Mouse (Mus musculus) midbrain, embryonic 11.5 days (tissue): ENCODE results near the gene C530008M17Rik. TPM values are rescaled to one million over a fixed set of nuclear protein-coding genes. Genes with fewer than 3 reads are reported as not detected.

Experiments
- ATAC-seq: fragments of 200-750 bp; cut with Nextera tagmentation; 2 replicates; pipeline ENCODE4 v1.8.0; 2017; ENCODE audit warnings: moderate TSS enrichment, moderate library complexity; ENCODE audit not compliant: low FRiP score
- DNase-seq: peaks from one replicate; pipeline ENCODE4 v3.0.0; 2015; ENCODE audit warnings: low spot score; ENCODE audit errors: missing footprints
- H3K27ac ChIP-seq: fragments of 300-500 bp; sonication (generic); 2 replicates; pipeline ENCODE4 v1.5.1; 2014; ENCODE audit warnings: low read depth, low read length
- H3K27me3 ChIP-seq: fragments of 300-500 bp; sonication (generic); 2 replicates; pipeline ENCODE4 v1.6.1; 2014; ENCODE audit warnings: mild to moderate bottlenecking, low read length, moderate library complexity, mixed read lengths; ENCODE audit not compliant: control insufficient read depth, insufficient read depth
- H3K36me3 ChIP-seq: fragments of 300-500 bp; sonication (generic); 2 replicates; pipeline ENCODE4 v1.6.1; 2014; ENCODE audit warnings: mild to moderate bottlenecking, low read length, moderate library complexity, mixed read lengths; ENCODE audit not compliant: control insufficient read depth, insufficient read depth
- H3K4me1 ChIP-seq: fragments of 300-500 bp; sonication (generic); 2 replicates; pipeline ENCODE4 v1.6.1; 2014; ENCODE audit warnings: low read length; ENCODE audit not compliant: control insufficient read depth, insufficient read depth
- H3K4me2 ChIP-seq: fragments of 300-500 bp; sonication (generic); 2 replicates; pipeline ENCODE4 v1.6.1; 2014; ENCODE audit warnings: mild to moderate bottlenecking, moderate library complexity
- H3K4me3 ChIP-seq: fragments of 300-500 bp; sonication (generic); 2 replicates; pipeline ENCODE4 v1.5.1; 2014; ENCODE audit warnings: low read depth, low read length
- H3K9ac ChIP-seq: fragments of 300-500 bp; sonication (generic); 2 replicates; pipeline ENCODE4 v1.6.1; 2014; ENCODE audit warnings: low read length
- H3K9me3 ChIP-seq: fragments of 300-500 bp; sonication (generic); 2 replicates; pipeline ENCODE4 v1.6.1; 2016; ENCODE audit warnings: low read length; ENCODE audit not compliant: control insufficient read depth
- WGBS: fragments of 180-500 bp; shearing (Covaris S2); extraction: QIAGEN DNeasy Blood & Tissue Kit; methylation state at CpG from one replicate; pipeline ENCODE4 v1.1.7; 2014; 5-methylcytosine and 5-hydroxymethylcytosine counted together
- polyA plus RNA-seq: library from polyadenylated mRNA; unstranded; fragments of >200 nt; fragmentation: Nextera tagmentation; extraction: Ambion mirVana; gene quantifications from 2 replicates; pipeline ENCODE4 v1.2.1, GENCODE M21; 2014

Gene C530008M17Rik
- polyA plus RNA-seq, 1 experiment from 2014 or later = 33.0 TPM

DNA sequence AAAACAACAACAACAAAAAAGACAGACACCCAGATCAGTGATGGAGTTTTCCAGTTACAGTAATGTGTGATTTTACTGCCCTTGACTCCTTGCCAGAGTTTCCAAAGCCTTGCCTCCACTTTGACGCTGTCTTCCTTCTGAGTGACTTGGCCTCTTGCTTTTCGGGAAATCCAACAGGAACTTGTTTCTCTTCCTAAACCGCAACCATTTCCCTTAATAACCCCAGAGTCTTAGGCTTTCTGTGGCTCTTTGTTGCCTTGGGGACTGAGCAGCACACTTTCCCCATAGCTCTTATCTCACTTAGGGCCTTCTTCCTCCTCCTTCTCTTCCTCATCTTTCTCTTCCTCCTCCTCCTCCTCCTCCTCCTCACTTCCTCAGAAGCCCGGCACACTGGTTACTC is 19.1 kb downstream of the C530008M17Rik start:
- Histone ChIP-seq H3K4me2 (no peak overlapping the region), H3K27me3 (no peaks in the 10 kb centered on the region), H3K4me1 (no peaks in the 10 kb centered on the region), H3K36me3 (no peaks in the 10 kb centered on the region), H3K27ac (no peak overlapping the region), H3K9me3 (no peaks in the 10 kb centered on the region), H3K4me3 (no peak overlapping the region), H3K9ac (no peak overlapping the region)
- ATAC-seq = no peak
- 91% methylated on average over 4 of the region's 4 CpGs for WGBS
- DNase-seq = no peak

DNA sequence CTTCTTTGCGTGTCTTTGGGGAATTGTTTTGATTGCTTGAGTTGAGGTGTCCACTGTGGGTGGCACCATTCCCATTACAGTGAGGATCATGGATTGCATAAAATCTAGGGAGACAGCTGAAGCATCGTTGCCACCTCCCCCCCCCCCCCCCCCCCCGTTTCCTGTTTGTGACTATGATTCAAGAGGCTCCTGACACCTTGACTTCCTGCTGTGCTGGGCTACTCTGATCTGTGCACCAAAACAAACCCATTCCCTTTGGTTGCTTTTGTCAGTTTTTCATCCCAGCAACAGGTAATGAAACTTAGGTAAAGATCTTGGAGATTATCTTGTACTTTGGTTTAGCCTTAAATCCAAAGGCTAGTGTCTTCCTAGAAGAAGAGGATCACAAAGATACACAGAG is 24.6 kb downstream of the C530008M17Rik start:
- no peaks in the 10 kb centered on the region for H3K27me3 ChIP-seq
- no peak for ATAC-seq
- no peaks in the 10 kb centered on the region for H3K9me3 ChIP-seq
- no peak for DNase-seq
- no peaks in the 10 kb centered on the region for H3K36me3 ChIP-seq
- WGBS = 87% methylated on average over 2 of the region's 3 CpGs
- no peak overlapping the region for H3K27ac ChIP-seq
- H3K4me3 ChIP-seq = no peak overlapping the region
- H3K4me2 ChIP-seq = no peak overlapping the region
- peaks cover 6% of the 10 kb centered on the region for H3K4me1 ChIP-seq
- H3K9ac ChIP-seq = no peak overlapping the region

- 81% methylated on average over 4 of the region's 4 CpGs for WGBS
- no peak overlapping the region for H3K27ac ChIP-seq
Observed at GRCm38 (mm10) chr5:76681895-76682656, 25.8 kb downstream of the C530008M17Rik start.

GRCm38 (mm10) chr5:76683455-76683854 is 27.1 kb downstream of the C530008M17Rik start:
- no peaks in the 10 kb centered on the region for H3K36me3 ChIP-seq
- no peaks in the 10 kb centered on the region for H3K27me3 ChIP-seq
- 56% methylated on average over 5 of the region's 5 CpGs for WGBS
- 0 out of 2 replicates have a peak overlapping the region, but pooled peaks have one; percentile 4 for H3K27ac ChIP-seq
- ATAC-seq = no peak; the same call in 1 of the 2 replicates
- H3K4me2 ChIP-seq = no peak overlapping the region
- H3K9ac ChIP-seq = no peak overlapping the region
- H3K4me1 ChIP-seq = peaks cover 6% of the 10 kb centered on the region
- no peak for DNase-seq
- no peak overlapping the region for H3K4me3 ChIP-seq
- H3K9me3 ChIP-seq = no peaks in the 10 kb centered on the region

More at GRCm38 (mm10) chr5:76681895-76682656, 25.8 kb downstream of the C530008M17Rik start:
- ATAC-seq = no peak
- Histone ChIP-seq H3K9ac (no peak overlapping the region), H3K4me1 (peaks cover 6% of the 10 kb centered on the region), H3K4me3 (no peak overlapping the region), H3K27me3 (no peaks in the 10 kb centered on the region), H3K36me3 (no peaks in the 10 kb centered on the region), H3K9me3 (no peaks in the 10 kb centered on the region), H3K4me2 (no peak overlapping the region)
- DNase-seq = no peak

DNA sequence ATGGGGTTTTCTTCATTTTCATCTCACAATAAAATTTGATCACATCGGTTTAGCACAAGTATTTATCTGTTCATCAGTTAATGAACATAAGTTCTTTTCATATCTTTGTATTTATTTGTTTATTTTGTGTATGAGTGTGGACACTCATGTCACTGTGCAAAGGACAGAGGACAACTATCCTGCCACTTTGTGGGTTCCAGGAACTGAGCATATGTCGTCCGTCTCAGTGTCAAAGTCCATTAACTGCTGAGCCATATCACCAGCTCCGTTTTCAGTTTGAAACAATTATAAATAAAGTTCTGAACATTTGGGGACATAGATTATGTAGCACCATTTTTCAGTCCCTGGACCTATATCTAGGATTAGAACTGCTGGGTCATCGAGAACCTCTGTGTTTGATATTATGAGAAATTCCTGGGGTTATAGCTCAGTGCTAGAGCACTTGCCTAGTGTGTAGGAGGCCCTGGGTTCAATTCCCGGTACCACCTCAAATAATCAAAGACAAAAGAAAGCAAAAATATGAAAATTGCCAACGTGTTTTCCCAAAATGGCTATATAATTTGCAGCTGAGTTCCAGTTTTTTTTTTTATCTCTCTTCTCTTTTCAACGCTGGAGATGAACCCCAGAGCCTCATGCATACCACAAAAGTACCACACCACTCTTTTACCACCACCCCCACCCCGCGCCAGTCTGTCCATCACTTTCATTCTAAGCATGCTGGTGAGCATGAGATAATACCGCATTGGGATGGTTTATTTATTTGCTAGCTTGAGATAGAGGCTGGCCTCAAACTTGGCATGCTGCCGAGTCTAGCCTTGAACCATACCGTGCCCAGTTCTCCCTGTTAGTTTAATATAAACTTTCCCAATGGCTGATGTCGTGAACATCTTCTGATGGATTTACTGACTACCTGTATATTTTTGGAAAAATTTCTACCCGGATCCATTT is 28.6 kb downstream of the C530008M17Rik start:
- no peaks in the 10 kb centered on the region for H3K27me3 ChIP-seq
- H3K4me3 ChIP-seq = no peak overlapping the region
- WGBS = 92% methylated on average over 15 of the region's 15 CpGs
- H3K4me1 ChIP-seq = peaks cover 6% of the 10 kb centered on the region
- no peak overlapping the region for H3K27ac ChIP-seq
- no peak overlapping the region for H3K4me2 ChIP-seq
- no peaks in the 10 kb centered on the region for H3K36me3 ChIP-seq
- DNase-seq = no peak
- no peaks in the 10 kb centered on the region for H3K9me3 ChIP-seq
- no peak overlapping the region for H3K9ac ChIP-seq
- ATAC-seq = no peak; the same call in 1 of the 2 replicates

DNA sequence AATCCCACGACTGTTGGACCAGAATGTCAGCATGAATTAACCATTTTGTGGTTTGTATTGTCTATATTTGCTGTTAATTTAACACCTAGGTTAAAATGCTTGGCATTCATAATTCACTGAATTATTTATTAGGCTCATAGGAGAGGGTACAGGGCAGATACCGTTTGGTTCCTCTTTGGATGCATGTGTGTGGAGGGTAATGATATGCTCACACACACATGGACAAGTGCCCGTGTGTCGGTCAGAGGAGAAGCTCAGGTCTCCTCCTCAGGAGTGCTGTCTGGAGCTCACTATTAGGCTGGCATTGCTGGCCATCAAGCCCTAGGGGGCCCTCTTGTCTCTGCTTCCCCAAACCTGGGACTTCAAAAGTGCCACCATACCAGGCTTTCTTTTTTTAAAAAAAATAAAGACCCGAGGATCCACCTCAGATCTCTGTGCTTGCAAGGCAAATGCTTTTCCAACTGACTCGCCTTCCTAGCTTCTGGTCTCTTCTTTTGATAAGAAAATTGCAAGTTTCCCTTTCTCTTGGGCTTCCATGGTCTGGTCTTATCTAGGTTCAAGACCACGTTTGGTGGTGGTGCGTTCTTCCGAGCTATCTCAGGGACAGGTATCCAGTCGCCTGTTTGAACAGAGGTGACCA is 31.8 kb downstream of the C530008M17Rik start:
- peaks cover 4% of the 10 kb centered on the region for H3K4me1 ChIP-seq
- WGBS = 91% methylated on average over 10 of the region's 10 CpGs
- no peak overlapping the region for H3K9ac ChIP-seq
- H3K9me3 ChIP-seq = no peaks in the 10 kb centered on the region
- DNase-seq (no peak), ATAC-seq (no peak)
- H3K27ac ChIP-seq = no peak overlapping the region
- H3K36me3 ChIP-seq = no peaks in the 10 kb centered on the region
- H3K4me2 ChIP-seq = no peak overlapping the region
- no peaks in the 10 kb centered on the region for H3K27me3 ChIP-seq
- H3K4me3 ChIP-seq = no peak overlapping the region

DNA sequence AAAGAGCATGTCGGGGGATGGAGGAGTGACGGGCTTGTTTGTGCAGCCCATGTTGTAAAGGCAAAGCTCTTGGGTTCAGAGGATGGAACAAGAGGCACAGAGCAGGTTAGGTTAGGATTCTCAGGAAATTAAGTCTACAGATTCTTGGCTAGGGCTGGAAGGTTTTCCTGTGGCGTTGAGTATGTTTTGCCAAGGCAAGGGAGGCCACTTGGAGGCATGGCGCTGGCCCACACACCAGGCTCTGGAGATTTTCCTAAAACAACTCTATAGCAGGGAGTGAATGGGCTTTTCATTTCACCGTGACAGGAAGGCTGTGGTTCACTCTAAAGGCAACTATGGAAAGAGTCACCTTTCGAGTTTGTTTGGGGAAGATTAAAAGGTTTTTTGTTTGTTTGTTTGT is 32.3 kb downstream of the C530008M17Rik start:
- Histone ChIP-seq H3K4me1 (no peaks in the 10 kb centered on the region), H3K27me3 (no peaks in the 10 kb centered on the region)
- 92% methylated on average over 6 of the region's 6 CpGs for WGBS

DNA sequence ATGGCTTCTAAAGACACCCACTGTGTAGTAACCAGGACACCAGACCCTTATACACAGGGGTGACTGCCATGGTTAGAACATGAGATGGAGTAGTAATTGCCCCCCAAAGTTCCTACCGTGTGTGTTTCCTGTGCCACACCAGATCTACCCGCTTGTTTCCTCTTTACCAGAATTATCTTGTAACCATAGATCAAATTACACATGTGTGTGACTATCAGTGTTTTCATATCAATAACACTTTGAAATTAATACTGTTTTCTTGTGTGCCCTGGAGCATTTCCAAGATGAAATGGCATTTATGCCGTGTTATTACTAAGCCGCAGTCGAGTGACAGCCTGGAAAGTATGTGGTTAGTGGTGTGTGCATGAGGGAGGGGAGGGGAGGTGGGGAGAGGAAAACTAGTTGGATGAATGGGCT is 33.9 kb downstream of the C530008M17Rik start:
- H3K27ac ChIP-seq = no peak overlapping the region
- ATAC-seq (no peak), DNase-seq (peak; percentile 65)
- 0 out of 2 replicates have a peak, but pooled peaks cover 1% of the 10 kb centered on the region for H3K9me3 ChIP-seq
- 86% methylated on average over 5 of the region's 5 CpGs for whole genome bisulfite sequencing
- H3K27me3 ChIP-seq = no peaks in the 10 kb centered on the region
- H3K4me3 ChIP-seq = no peak overlapping the region
- no peaks in the 10 kb centered on the region for H3K36me3 ChIP-seq
- no peak overlapping the region for H3K9ac ChIP-seq
- no peak overlapping the region for H3K4me2 ChIP-seq
- H3K4me1 ChIP-seq = no peaks in the 10 kb centered on the region

More for the DNA sequence above, 32.3 kb downstream of the C530008M17Rik start:
- Histone ChIP-seq H3K36me3 (no peaks in the 10 kb centered on the region), H3K4me3 (no peak overlapping the region), H3K27ac (no peak overlapping the region), H3K4me2 (no peak overlapping the region), H3K9ac (no peak overlapping the region), H3K9me3 (no peaks in the 10 kb centered on the region)
- DNase-seq (no peak), ATAC-seq (no peak)
